ENCODE assay signal across 11 mouse cellular contexts in the genomic region with DNA sequence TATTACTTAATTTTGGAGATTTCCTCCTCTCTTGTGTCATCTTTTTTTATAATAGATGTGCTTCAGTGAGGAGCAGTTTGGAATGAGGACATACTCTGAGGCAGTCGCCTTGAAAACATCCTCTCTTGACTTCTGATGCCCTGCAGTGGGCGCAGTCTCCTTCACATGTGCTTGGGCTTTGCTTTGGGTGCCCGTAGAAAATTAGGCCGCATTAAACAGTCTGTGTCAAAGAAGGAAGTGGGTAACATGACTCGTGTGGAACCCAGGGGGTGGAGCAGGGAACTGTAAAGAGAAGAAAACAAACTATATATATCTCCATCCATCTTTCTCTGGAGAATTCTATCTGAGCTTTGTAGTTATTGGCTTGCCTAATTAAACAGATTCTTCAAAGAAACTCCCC.
DNase-seq lines count a peak whose midpoint lies in the region; ATAC-seq lines count a peak whose summit lies in the region.
"Had no signal": no experiment of that assay in that cellular context is flagged by ENCODE, and none has a peak within 500 bp of the region (broad histone marks: within the 10 kb centered on the region; RNA-seq: fewer than 3 reads in every experiment).

No protein-coding gene starts in this region.

- WGBS in hindbrain, embryonic 13.5 days: 65% methylated on average over 5 of the region's 5 CpGs
- 82% methylated on average over 5 of the region's 5 CpGs for WGBS in hindbrain, embryonic 10.5 days

- no peak overlapping the region for H3K4me2 ChIP-seq in hindbrain, embryonic 13.5 days
- H3K4me2 ChIP-seq: heart, embryonic 15.5 days had no signal

- no peak overlapping the region for H3K9ac ChIP-seq in hindbrain, embryonic 13.5 days
- H3K9ac ChIP-seq: heart, embryonic 15.5 days had no signal

- no peak for ATAC-seq in hindbrain, embryonic 13.5 days (ENCODE audit: low FRiP score)
- ATAC-seq in hematopoietic stem cell, adult 5-6 weeks (replicated peaks in 1 of 2; ENCODE audit: insufficient read depth in 1 of 2, low FRiP score in 2 of 2, low TSS enrichment in 1 of 2, low read depth in 1 of 2, poor library complexity in 2 of 2, severe bottlenecking in 2 of 2): peak; percentile 77 to 85

- H3K36me3 ChIP-seq in hindbrain, embryonic 13.5 days: no peaks in the 10 kb centered on the region
- no peaks in the 10 kb centered on the region for H3K36me3 ChIP-seq in hindbrain, embryonic 10.5 days
- H3K36me3 ChIP-seq: heart, embryonic 15.5 days had no signal

- H3K4me3 ChIP-seq in hindbrain, embryonic 13.5 days: no peak overlapping the region
- H3K4me3 ChIP-seq in hindbrain, embryonic 10.5 days: no peak overlapping the region
- H3K4me3 ChIP-seq: heart, embryonic 15.5 days; myocyte had no signal

- DNase-seq in hindbrain, embryonic 10.5 days (ENCODE audit: low spot score): no peak
- peak; percentile 59 for DNase-seq in CD4-positive helper T cell, adult 2 months (ENCODE audit: low read depth, low spot score)
- DNase-seq in spleen, postnatal 4 days (ENCODE audit: low spot score in 2 of 2): peak; percentile 40 to 72
- DNase-seq in left cerebral cortex, postnatal 25 days (ENCODE audit: low spot score in 2 of 2): no peak
- DNase-seq in cerebellum, adult 11 months: no peak
- no peak for DNase-seq in heart, postnatal 10 days
- DNase-seq: adrenal gland, postnatal 10 days had no signal

- peaks cover 43% of the 10 kb centered on the region for H3K4me1 ChIP-seq in hindbrain, embryonic 13.5 days (replicated peaks)
- peaks cover 26% of the 10 kb centered on the region for H3K4me1 ChIP-seq in hindbrain, embryonic 10.5 days (replicated peaks)

- no peaks in the 10 kb centered on the region for H3K9me3 ChIP-seq in hindbrain, embryonic 13.5 days
- no peaks in the 10 kb centered on the region for H3K9me3 ChIP-seq in hindbrain, embryonic 10.5 days
- H3K9me3 ChIP-seq: heart, embryonic 15.5 days had no signal

- no peaks in the 10 kb centered on the region for H3K27me3 ChIP-seq in hindbrain, embryonic 13.5 days
- no peaks in the 10 kb centered on the region for H3K27me3 ChIP-seq in hindbrain, embryonic 10.5 days (ENCODE audit: insufficient read depth, poor library complexity, severe bottlenecking)
- H3K27me3 ChIP-seq: heart, embryonic 15.5 days had no signal

- intact Hi-C loops in left cerebral cortex, postnatal 25 days (cut with DNase I): no loop called here
- intact Hi-C loops in heart, postnatal 10 days (cut with DNase I): no loop called here

- H3K27ac ChIP-seq in hindbrain, embryonic 13.5 days: 0 out of 2 replicates have a peak overlapping the region, but pooled peaks have one; percentile 44
- H3K27ac ChIP-seq in hindbrain, embryonic 10.5 days: no peak overlapping the region
- H3K27ac ChIP-seq: heart, embryonic 15.5 days had no signal

Comparison
In these comparisons a context has a peak if more than half of its experiments do, and no peak if none do; other contexts are left out.
1. DNase-seq: peak in CD4-positive helper T cell, adult 2 months (single experiment) and spleen, postnatal 4 days (2 of 2); none in hindbrain, embryonic 10.5 days (single experiment), left cerebral cortex, postnatal 25 days (0 of 2), cerebellum, adult 11 months (single experiment) and heart, postnatal 10 days (0 of 2).